Mouse (Mus musculus) kidney, postnatal 4 days (tissue): Measurements from ENCODE around the gene Etfbkmt.
"Not testable (repeated sequence)": the region's sequence is repeated elsewhere in the genome, so short reads cannot be mapped to it uniquely, and the experiment has no call there.

Experiments
- DNase-seq, 2 experiments: peaks; one replicate each; pipeline ENCODE4 v3.0.0; 2021; ENCODE audit warnings: mixed read lengths in 2 of 2

Etfbkmt gene

DNA sequence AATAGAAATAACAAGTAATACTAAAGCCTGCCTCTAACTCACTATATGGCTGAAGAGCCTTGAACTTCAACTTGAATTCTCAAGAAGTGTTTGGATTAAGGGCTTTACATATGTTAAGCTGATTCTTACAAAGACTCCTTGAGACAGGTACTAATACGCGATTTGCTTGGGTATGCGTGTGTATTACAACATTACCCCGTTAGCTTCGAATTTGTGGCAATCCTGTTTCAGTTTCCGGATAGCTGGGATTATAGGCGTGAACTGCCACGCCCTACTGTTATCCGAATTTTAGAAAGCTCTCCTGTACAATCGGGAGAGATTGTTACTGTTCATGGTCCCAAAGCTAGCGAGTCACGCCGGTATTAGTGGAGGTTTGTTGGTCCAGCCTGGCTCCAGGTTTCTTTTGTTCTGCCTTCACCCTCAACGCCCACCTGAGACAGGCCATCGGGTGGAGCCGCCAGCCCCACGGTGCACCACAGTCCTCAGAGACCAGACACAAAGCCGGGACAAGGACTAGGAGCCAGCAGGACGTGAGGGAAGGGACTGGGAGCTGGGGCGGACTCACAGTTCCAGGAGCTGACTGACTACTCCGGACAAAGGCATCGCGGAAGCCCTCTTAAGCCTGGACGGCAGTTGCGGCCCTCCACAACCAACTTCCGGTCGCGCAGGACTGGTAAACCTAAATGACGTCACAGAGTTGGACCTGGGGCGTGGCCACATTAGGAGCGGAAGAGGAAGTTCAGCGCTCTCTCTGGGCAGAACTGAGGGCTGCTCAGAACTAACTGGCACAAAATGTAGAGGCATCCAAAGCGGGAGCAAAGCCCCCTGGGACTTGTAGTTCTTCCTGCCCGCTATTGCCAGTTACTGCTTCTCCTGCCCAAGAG lies 48.6 kb downstream of the Etfbkmt start, which contains the start of gene Amn1:
TSS of gene Amn1 (minus strand) at position 672 of the 884 bp plus-strand sequence.
- DNase-seq, result peak; percentile 97 to 98

DNA sequence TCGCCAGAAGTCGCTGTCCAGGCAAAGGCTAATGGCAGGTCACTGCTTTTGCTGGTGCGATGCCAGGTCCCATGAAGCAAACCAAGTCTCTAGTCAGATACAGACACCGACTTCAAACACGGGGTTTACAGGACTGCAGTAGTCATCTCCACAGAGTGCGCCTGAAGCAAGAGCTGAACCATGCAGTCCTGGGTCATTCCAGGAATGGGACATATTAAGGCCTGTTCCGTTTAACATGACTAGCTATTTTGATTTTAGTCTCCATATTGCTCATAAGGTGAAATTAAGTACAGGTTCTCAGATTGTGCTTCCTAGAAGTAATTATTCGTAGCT lies 49.2 kb downstream of the Etfbkmt start:
- DNase-seq, result no peak

DNA sequence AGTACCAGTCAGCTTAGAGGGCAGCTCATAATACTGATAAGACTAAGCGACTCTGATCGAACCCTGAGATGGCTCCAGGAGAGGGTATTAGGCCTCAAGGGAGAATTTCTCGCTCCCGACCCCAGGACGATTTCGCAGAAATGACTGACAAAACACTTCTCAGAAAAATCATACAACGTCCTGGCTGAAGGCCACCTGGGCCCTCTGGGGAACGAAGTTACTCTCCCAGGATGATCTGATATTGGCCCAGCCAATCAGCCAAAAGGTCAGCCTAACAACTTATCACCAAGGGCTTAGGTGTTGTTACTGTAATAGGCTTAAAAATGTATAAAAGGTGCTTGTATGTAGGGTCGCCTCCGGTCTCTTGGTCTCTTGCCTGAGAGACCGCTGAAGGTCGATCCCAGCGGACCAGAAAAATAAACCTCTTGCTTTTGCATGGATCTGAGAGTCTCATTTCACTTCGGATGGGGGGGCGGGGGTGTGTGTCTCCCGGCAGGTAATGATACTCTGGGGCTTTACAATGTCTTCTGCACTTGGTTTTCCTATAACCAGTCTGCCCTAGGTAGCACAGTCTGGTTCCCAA lies 49.8 kb downstream of the Etfbkmt start:
- DNase-seq, result no peak

DNA sequence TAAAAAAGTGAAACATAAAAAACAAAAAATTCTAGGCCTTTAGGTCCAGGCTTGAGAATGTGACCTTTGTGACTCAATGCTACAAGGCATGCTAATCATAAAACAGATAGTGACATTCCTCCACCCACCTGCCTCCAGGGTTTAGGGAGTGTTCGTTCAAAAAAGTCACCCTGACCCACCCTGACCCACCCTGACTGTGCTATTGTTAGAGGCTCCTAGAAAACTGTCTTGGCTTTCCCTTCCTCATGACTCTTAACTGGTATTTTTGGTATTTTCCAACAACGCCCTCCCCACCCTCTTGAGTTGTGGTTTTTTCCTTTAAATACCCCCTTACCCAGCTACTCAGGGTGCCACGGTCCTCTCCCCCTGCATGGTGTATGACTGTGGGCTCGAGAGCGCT lies 52.3 kb downstream of the Etfbkmt start:
- DNase-seq, result not testable (repeated sequence)

DNA sequence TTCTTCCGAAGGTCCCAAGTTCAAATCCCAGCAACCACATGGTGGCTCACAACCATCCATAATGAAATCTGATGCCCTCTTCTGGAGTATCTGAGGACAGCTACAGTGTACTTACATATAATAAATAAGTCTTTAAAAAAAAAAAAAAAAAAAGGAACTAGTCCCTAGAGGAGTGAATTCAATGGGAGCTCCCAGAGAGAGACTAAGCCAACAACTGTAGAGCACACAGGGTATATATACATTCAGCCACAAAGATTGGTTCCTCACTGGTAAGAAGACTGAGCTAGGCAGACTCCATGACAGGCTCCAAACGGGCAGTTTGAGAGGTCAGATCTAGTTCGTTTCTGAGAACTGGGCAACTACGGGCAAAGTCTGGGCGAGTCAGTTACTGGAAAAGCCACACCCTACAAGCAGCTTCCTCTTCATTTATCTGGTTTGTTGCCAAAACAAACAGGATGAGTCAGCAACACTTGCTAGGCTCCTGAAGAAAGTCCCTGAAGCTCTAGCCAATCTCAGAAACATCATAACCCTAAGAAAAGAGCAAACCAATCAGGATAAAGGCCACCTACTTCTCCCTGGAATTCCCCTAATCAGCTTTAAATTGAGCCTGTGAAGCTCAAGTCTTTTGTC lies 53.7 kb downstream of the Etfbkmt start:
- DNase-seq, result no peak

DNA sequence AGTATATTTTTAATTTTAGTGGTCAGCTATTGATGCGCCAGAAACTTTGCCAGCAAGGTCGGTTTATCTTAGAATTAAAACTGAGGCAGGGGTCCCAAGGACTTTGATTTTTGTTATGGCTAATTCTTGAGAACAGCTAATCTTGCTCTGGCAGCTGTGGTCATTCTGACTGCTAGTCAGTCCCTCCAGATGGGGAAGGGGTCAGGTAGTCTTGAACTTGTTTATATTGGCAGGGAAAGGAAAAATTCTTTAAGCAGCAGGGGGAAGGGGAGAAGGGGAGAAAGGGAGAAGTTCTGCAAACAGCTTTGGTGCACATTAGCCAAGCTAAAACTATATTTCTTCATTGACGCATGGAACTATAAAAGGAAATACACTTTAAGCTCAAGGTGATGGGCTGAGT lies 57.5 kb downstream of the Etfbkmt start:
- no peak for DNase-seq

DNA sequence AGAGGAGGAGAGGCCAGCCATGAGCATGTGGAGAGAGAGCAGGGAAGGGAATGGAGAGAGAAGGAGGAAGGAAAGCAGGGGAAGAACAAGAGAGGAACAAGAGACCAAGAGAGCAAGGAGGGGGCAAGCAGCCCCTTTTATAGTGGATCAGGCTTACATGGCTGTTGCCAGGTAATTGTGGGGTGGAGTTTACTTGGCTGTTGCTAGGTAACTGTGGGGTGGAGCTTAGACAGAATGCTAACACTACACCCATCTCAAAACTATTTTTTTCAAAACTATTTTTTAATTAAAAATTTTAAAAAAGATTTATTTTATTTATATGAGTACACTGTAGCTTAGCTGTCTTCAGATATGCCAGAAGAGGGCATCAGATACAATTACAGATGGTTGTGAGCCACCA lies 58.9 kb downstream of the Etfbkmt start:
- no peak for DNase-seq
